Mouse (Mus musculus): ENCODE measurements around the gene Dld. TPM values are rescaled to one million over a fixed set of nuclear protein-coding genes. Genes with fewer than 3 reads are reported as not detected.

The Dld gene
- polyA plus RNA-seq, 1 experiment from 2014 or later: 214 TPM

GRCm38 (mm10) chr12:31312281-31312680 lies 39.0 kb downstream of the Dld start:
- no peak overlapping the region for H3K9ac ChIP-seq (ENCODE audit: low read length)
- no peak overlapping the region for H3K4me3 ChIP-seq (ENCODE audit: control insufficient read depth in 1 of 2, insufficient read depth in 1 of 2, low read depth in 1 of 2, low read length in 2 of 2)
- ATAC-seq (ENCODE audit: insufficient number of reproducible peaks, insufficient read depth, low FRiP score, low read depth): no peak
- no peak overlapping the region for H3K4me2 ChIP-seq (ENCODE audit: low read length)
- no peaks in the 10 kb centered on the region for H3K9me3 ChIP-seq (ENCODE audit: control insufficient read depth, low read length)
- H3K27ac ChIP-seq (replicated peaks in 1 of 2; ENCODE audit: control insufficient read depth in 1 of 2, insufficient read depth in 1 of 2, low read depth in 2 of 2, low read length in 2 of 2): 0 out of 4 replicates have a peak overlapping the region, but pooled peaks of 1 of the 2 experiments have one; percentile 82
- 85% methylated on average over 5 of the region's 5 CpGs for WGBS
- peaks cover 100% of the 10 kb centered on the region for H3K36me3 ChIP-seq (ENCODE audit: control insufficient read depth, insufficient read depth, low read length)
- peaks cover 18 to 23% of the 10 kb centered on the region in 2 experiments for H3K4me1 ChIP-seq (ENCODE audit: control insufficient read depth in 2 of 2, insufficient read depth in 2 of 2, low read length in 2 of 2)
- no peaks in the 10 kb centered on the region for H3K27me3 ChIP-seq (ENCODE audit: control insufficient read depth, insufficient read depth, low read length)

DNA sequence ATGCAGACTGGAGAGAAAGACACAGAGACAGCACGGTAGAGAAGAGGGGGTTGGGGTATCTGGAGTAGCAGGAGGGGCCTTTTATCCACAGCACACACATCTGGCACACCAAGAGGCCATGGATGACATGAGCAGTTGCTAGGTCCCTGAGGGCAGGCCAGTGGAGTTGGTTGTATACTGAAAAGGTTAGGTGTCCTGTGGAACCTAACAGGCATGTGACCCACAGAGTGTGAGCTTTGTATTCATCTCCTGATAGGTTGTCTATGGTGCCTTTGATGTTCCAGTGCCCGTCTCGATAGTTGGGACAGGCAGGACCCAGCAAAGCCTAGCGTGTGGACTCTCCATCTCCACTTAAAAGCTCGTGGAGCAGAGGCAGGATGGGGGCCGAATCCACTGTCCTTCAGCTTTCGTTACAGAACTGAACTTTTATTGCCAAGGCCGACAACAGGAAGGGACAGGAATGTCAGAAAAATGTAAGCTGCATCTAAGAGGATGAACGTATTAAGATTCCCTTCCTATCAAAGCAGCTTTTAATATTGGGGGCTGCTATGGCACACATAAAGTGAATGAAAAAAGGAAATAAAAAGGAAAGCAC lies 39.5 kb downstream of the Dld start:
- Histone ChIP-seq H3K4me1 (ENCODE audit: control insufficient read depth in 2 of 2, insufficient read depth in 2 of 2, low read length in 2 of 2) (peaks cover 21 to 23% of the 10 kb centered on the region in 2 experiments), H3K27ac (replicated peaks in 1 of 2; ENCODE audit: control insufficient read depth in 1 of 2, insufficient read depth in 1 of 2, low read depth in 2 of 2, low read length in 2 of 2) (no peak overlapping the region), H3K36me3 (ENCODE audit: control insufficient read depth, insufficient read depth, low read length) (peaks cover 100% of the 10 kb centered on the region), H3K27me3 (ENCODE audit: control insufficient read depth, insufficient read depth, low read length) (no peaks in the 10 kb centered on the region), H3K4me2 (ENCODE audit: low read length) (no peak overlapping the region), H3K9me3 (ENCODE audit: control insufficient read depth, low read length) (no peaks in the 10 kb centered on the region), H3K9ac (ENCODE audit: low read length) (no peak overlapping the region), H3K4me3 (ENCODE audit: control insufficient read depth in 1 of 2, insufficient read depth in 1 of 2, low read depth in 1 of 2, low read length in 2 of 2) (no peak overlapping the region)
- no peak for ATAC-seq (ENCODE audit: insufficient number of reproducible peaks, insufficient read depth, low FRiP score, low read depth)
- 78% methylated on average over 9 of the region's 9 CpGs for WGBS

GRCm38 (mm10) chr12:31310687-31311086 lies 40.6 kb downstream of the Dld start:
- H3K9me3 ChIP-seq (ENCODE audit: control insufficient read depth, low read length): no peaks in the 10 kb centered on the region
- H3K9ac ChIP-seq (ENCODE audit: low read length): no peak overlapping the region
- H3K4me1 ChIP-seq (ENCODE audit: control insufficient read depth in 2 of 2, insufficient read depth in 2 of 2, low read length in 2 of 2): peaks cover 24 to 33% of the 10 kb centered on the region in 2 experiments
- no peak overlapping the region for H3K4me2 ChIP-seq (ENCODE audit: low read length)
- H3K4me3 ChIP-seq (ENCODE audit: control insufficient read depth in 1 of 2, insufficient read depth in 1 of 2, low read depth in 1 of 2, low read length in 2 of 2): no peak overlapping the region
- peaks cover 100% of the 10 kb centered on the region for H3K36me3 ChIP-seq (ENCODE audit: control insufficient read depth, insufficient read depth, low read length)
- no peak overlapping the region for H3K27ac ChIP-seq (replicated peaks in 1 of 2; ENCODE audit: control insufficient read depth in 1 of 2, insufficient read depth in 1 of 2, low read depth in 2 of 2, low read length in 2 of 2)
- no peak for ATAC-seq (ENCODE audit: insufficient number of reproducible peaks, insufficient read depth, low FRiP score, low read depth)
- 87% methylated on average over 9 of the region's 9 CpGs for WGBS
- no peaks in the 10 kb centered on the region for H3K27me3 ChIP-seq (ENCODE audit: control insufficient read depth, insufficient read depth, low read length)

DNA sequence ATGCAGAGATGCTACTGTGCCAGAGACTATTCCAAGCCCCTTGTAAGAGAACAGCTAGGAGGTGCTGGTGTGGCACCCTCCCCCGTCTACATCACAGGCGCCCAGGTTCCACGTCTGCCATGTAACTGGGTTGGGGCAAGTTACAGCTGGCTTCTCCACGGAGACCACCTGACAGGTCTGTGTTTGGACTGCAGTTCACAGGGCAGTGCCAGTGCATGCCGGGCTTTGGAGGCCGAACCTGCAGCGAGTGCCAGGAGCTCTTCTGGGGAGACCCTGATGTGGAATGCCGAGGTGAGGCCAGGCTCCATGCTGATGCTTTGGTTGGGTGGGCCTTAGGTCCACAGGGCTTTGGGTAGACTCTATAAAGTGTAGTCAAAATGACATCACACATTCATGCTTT lies 43.5 kb downstream of the Dld start:
- no peak for ATAC-seq (ENCODE audit: insufficient number of reproducible peaks, insufficient read depth, low FRiP score, low read depth)
- Histone ChIP-seq H3K4me1 (ENCODE audit: control insufficient read depth in 2 of 2, insufficient read depth in 2 of 2, low read length in 2 of 2) (peaks cover 19 to 27% of the 10 kb centered on the region in 2 experiments), H3K9ac (ENCODE audit: low read length) (no peak overlapping the region), H3K27me3 (ENCODE audit: control insufficient read depth, insufficient read depth, low read length) (no peaks in the 10 kb centered on the region), H3K36me3 (ENCODE audit: control insufficient read depth, insufficient read depth, low read length) (peaks cover 100% of the 10 kb centered on the region), H3K27ac (replicated peaks in 1 of 2; ENCODE audit: control insufficient read depth in 1 of 2, insufficient read depth in 1 of 2, low read depth in 2 of 2, low read length in 2 of 2) (no peak overlapping the region), H3K4me3 (ENCODE audit: control insufficient read depth in 1 of 2, insufficient read depth in 1 of 2, low read depth in 1 of 2, low read length in 2 of 2) (no peak overlapping the region), H3K9me3 (ENCODE audit: control insufficient read depth, low read length) (no peaks in the 10 kb centered on the region), H3K4me2 (ENCODE audit: low read length) (no peak overlapping the region)
- WGBS: 90% methylated on average over 8 of the region's 8 CpGs

DNA sequence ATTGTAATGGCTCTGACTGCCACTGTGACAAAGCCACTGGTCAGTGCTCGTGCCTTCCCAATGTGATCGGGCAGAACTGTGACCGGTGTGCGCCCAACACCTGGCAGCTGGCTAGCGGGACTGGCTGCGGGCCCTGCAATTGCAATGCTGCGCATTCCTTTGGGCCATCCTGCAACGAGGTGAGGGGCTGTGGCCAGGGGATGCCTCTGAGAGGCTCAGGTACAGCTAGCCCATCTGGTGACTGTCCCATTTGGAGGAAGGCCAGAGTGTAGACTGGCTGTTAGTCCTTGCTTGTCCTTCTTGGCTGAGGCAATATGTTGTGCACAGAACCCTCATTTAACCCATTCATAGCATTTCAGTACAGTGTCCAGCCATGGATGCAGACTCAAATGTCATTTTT lies 44.2 kb downstream of the Dld start:
- H3K27ac ChIP-seq (replicated peaks in 1 of 2; ENCODE audit: control insufficient read depth in 1 of 2, insufficient read depth in 1 of 2, low read depth in 2 of 2, low read length in 2 of 2): peak overlapping the region in 1 of 2 experiments; percentile 71; a peak in 2 of 4 replicates
- H3K9ac ChIP-seq (ENCODE audit: low read length): no peak overlapping the region
- ATAC-seq (ENCODE audit: insufficient number of reproducible peaks, insufficient read depth, low FRiP score, low read depth): no peak
- no peaks in the 10 kb centered on the region for H3K27me3 ChIP-seq (ENCODE audit: control insufficient read depth, insufficient read depth, low read length)
- 86% methylated on average over 8 of the region's 8 CpGs for WGBS
- H3K4me3 ChIP-seq (ENCODE audit: control insufficient read depth in 1 of 2, insufficient read depth in 1 of 2, low read depth in 1 of 2, low read length in 2 of 2): no peak overlapping the region
- peaks cover 100% of the 10 kb centered on the region for H3K36me3 ChIP-seq (ENCODE audit: control insufficient read depth, insufficient read depth, low read length)
- no peak overlapping the region for H3K4me2 ChIP-seq (ENCODE audit: low read length)
- no peaks in the 10 kb centered on the region for H3K9me3 ChIP-seq (ENCODE audit: control insufficient read depth, low read length)
- peaks cover 13 to 24% of the 10 kb centered on the region in 2 experiments; a peak in 3 of 4 replicates for H3K4me1 ChIP-seq (ENCODE audit: control insufficient read depth in 2 of 2, insufficient read depth in 2 of 2, low read length in 2 of 2)

DNA sequence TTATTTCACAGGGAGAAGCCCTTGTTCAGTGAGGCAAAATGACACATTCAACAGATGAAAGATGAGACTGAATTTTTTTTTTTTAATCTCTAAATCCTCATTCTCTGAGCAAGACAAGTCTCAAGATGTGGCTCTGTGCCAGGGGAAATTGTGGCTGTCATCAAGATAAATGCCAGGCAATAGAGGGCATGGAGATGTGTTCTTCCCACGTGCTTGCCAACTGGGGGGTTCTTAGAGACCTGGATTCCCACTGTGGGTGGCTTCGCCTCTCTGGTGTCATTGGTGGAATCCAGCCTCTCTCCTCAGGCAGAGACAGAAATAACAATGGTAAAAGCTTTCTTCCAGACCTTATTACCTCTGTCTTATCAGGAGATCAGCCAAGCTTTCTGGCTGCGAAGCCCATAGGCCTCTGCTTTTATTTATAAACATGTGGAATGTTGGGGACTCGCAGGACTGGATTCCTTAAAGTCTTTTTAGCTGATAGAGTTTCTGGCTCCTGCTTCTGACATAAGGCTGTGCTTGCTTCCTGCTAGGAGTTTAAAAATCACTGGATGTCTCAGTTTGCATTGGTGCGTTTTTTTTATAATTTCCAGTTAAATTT lies 45.1 kb downstream of the Dld start:
- WGBS: 30% methylated on average over 5 of the region's 5 CpGs
- H3K4me3 ChIP-seq (ENCODE audit: control insufficient read depth in 1 of 2, insufficient read depth in 1 of 2, low read depth in 1 of 2, low read length in 2 of 2): no peak overlapping the region
- H3K9ac ChIP-seq (ENCODE audit: low read length): peak overlapping the region; percentile 30; the same call in 1 of the 2 replicates
- H3K27me3 ChIP-seq (ENCODE audit: control insufficient read depth, insufficient read depth, low read length): no peaks in the 10 kb centered on the region
- peaks cover 13 to 24% of the 10 kb centered on the region in 2 experiments; a peak in 3 of 4 replicates for H3K4me1 ChIP-seq (ENCODE audit: control insufficient read depth in 2 of 2, insufficient read depth in 2 of 2, low read length in 2 of 2)
- peaks cover 100% of the 10 kb centered on the region for H3K36me3 ChIP-seq (ENCODE audit: control insufficient read depth, insufficient read depth, low read length)
- no peak overlapping the region for H3K4me2 ChIP-seq (ENCODE audit: low read length)
- peak overlapping the region; percentile 3 to 71; a peak in 3 of 4 replicates for H3K27ac ChIP-seq (replicated peaks in 1 of 2; ENCODE audit: control insufficient read depth in 1 of 2, insufficient read depth in 1 of 2, low read depth in 2 of 2, low read length in 2 of 2)
- H3K9me3 ChIP-seq (ENCODE audit: control insufficient read depth, low read length): no peaks in the 10 kb centered on the region
- no peak for ATAC-seq (ENCODE audit: insufficient number of reproducible peaks, insufficient read depth, low FRiP score, low read depth)

DNA sequence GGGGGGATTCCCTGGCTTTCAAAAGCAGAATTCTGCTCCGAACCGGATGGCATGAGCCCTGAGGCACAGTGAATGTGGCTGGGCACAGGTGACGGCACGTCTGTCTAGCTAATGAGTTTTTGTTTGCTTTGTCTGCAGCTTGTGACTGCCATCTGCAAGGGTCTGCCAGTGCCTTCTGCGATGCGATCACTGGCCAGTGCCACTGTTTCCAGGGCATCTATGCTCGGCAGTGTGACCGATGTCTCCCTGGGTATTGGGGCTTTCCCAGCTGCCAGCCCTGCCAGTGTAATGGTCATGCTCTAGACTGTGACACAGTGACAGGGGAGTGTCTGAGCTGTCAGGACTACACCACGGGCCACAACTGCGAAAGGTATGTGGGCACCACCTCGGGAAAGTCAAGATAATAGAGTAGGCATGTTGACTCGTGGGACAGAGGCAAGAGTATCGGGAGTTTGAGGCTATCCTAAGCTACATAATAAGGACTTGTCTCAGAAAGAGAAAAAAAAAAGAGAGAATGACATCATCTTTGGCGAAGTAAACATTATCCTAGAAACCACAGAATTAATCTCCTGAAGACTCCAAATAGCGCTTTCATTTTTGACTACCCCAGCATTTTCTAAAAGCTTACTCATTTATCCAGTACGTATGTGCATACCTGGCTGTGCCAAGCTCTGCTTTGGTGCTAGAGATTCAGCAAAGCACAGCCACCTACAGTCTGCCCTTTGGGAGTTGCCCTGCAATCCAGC lies 48.3 kb downstream of the Dld start:
- no peak for ATAC-seq (ENCODE audit: insufficient number of reproducible peaks, insufficient read depth, low FRiP score, low read depth)
- Histone ChIP-seq H3K9me3 (ENCODE audit: control insufficient read depth, low read length) (no peaks in the 10 kb centered on the region), H3K9ac (ENCODE audit: low read length) (no peak overlapping the region), H3K4me3 (ENCODE audit: control insufficient read depth in 1 of 2, insufficient read depth in 1 of 2, low read depth in 1 of 2, low read length in 2 of 2) (no peak overlapping the region), H3K27me3 (ENCODE audit: control insufficient read depth, insufficient read depth, low read length) (no peaks in the 10 kb centered on the region), H3K36me3 (ENCODE audit: control insufficient read depth, insufficient read depth, low read length) (peaks cover 100% of the 10 kb centered on the region), H3K4me2 (ENCODE audit: low read length) (no peak overlapping the region), H3K4me1 (ENCODE audit: control insufficient read depth in 2 of 2, insufficient read depth in 2 of 2, low read length in 2 of 2) (peaks cover 22 to 35% of the 10 kb centered on the region in 2 experiments), H3K27ac (replicated peaks in 1 of 2; ENCODE audit: control insufficient read depth in 1 of 2, insufficient read depth in 1 of 2, low read depth in 2 of 2, low read length in 2 of 2) (peak overlapping the region; percentile 10 to 15; a peak in 1 of 4 replicates)
- 81% methylated on average over 16 of the region's 16 CpGs for WGBS

Measured in heart, embryonic 14.5 days (tissue).